Mouse (Mus musculus) intestine, embryonic 15.5 days (tissue): ENCODE measurements around the gene Ddx23. TPM values are rescaled to one million over a fixed set of nuclear protein-coding genes. Genes with fewer than 3 reads are reported as not detected.

Experiments used
- polyA plus RNA-seq: library from polyadenylated mRNA; unstranded; fragments of >200 nt; fragmentation: Nextera tagmentation; extraction: Ambion mirVana; gene quantifications from 2 replicates; pipeline ENCODE4 v1.2.1, GENCODE M21; 2015

Ddx23 gene
- polyA plus RNA-seq, 1 experiment from 2014 or later, result 23.3 TPM

Other genes with a start within 250 kb of the Ddx23 start
- gene Olfr282, start 231.7 kb downstream of the Ddx23 start, polyA plus RNA-seq, result not detected in 2 replicates
- gene Olfr281, start 210.3 kb downstream of the Ddx23 start, polyA plus RNA-seq, result not detected in 2 replicates
- gene OR5BS1P, start 193.0 kb downstream of the Ddx23 start, polyA plus RNA-seq, result not detected in 2 replicates
- gene Lalba, start 180.2 kb downstream of the Ddx23 start, polyA plus RNA-seq, result 0.23 TPM in 1 of 2 replicates, not detected in the other
- gene Olfr279, start 170.5 kb downstream of the Ddx23 start, polyA plus RNA-seq, result not detected in 2 replicates
- gene Kansl2, start 128.6 kb downstream of the Ddx23 start, polyA plus RNA-seq, result 81.4 and 86.7 TPM in 2 replicates
- 42.4 and 44.9 TPM in 2 replicates for gene Ccnt1, start 92.0 kb downstream of the Ddx23 start, polyA plus RNA-seq
- gene 4930415O20Rik, start 91.9 kb downstream of the Ddx23 start, polyA plus RNA-seq, result 0.77 TPM in 1 of 2 replicates, not detected in the other
- 21.4 and 23.0 TPM in 2 replicates for gene Adcy6, start 52.8 kb downstream of the Ddx23 start, polyA plus RNA-seq
- 24.9 and 26.7 TPM in 2 replicates for gene Cacnb3, start 32.1 kb downstream of the Ddx23 start, polyA plus RNA-seq
- gene Rnd1, start 14.6 kb upstream of the Ddx23 start, polyA plus RNA-seq, result 0.97 and 1.1 TPM in 2 replicates
- gene Ccdc65, start 45.3 kb upstream of the Ddx23 start, polyA plus RNA-seq, result 0.67 and 0.92 TPM in 2 replicates
- gene Fkbp11, start 65.3 kb upstream of the Ddx23 start, polyA plus RNA-seq, result 68.0 and 117 TPM in 2 replicates
- 39.8 and 43.6 TPM in 2 replicates for gene Arf3, start 100.3 kb upstream of the Ddx23 start, polyA plus RNA-seq
- not detected in 2 replicates for gene Wnt10b, start 115.3 kb upstream of the Ddx23 start, polyA plus RNA-seq
- not detected in 2 replicates for gene Wnt1, start 127.0 kb upstream of the Ddx23 start, polyA plus RNA-seq
- gene Ddn, start 146.6 kb upstream of the Ddx23 start, polyA plus RNA-seq, result not detected in 2 replicates
- gene Prkag1, start 168.6 kb upstream of the Ddx23 start, polyA plus RNA-seq, result 88.3 and 89.0 TPM in 2 replicates
- gene Kmt2d, start 208.3 kb upstream of the Ddx23 start, polyA plus RNA-seq, result 9.6 and 10.4 TPM in 2 replicates
- gene Rhebl1, start 231.6 kb upstream of the Ddx23 start, polyA plus RNA-seq, result 10.8 and 12.5 TPM in 2 replicates
- gene Dhh, start 235.6 kb upstream of the Ddx23 start, polyA plus RNA-seq, result 0.96 and 1.1 TPM in 2 replicates